Mouse (Mus musculus): ENCODE measurements at regions not wholly inside any gene's neighbourhood (a gene's known extent, or its start where the extent isn't known, plus 50 kb on each side); places are given as distances from the start of the nearest gene placed in this dataset.
A peak's percentile ranks its signal among the peaks of the same experiment; 100 is the strongest.

DNA sequence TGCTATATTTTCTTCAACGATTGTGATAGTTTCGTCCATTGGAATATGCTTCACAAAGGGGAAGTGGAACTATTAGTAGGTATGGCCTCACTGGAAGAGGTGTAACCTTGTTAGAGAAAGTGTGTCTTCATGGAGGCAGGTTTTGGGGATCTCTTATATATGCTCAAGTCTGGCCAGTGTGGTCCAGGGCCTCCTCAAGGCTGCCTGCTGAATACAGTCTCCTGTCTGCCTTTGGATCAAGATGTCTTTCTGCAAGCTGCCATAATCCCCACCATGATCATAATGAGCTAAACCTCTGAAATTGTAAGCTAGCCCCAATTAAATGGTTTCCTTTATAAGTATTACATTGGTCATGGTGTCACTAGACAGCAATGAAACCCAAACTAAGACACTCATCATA is 384.3 kb downstream of the Btbd3 start:
- DNase-seq: no peak

DNA sequence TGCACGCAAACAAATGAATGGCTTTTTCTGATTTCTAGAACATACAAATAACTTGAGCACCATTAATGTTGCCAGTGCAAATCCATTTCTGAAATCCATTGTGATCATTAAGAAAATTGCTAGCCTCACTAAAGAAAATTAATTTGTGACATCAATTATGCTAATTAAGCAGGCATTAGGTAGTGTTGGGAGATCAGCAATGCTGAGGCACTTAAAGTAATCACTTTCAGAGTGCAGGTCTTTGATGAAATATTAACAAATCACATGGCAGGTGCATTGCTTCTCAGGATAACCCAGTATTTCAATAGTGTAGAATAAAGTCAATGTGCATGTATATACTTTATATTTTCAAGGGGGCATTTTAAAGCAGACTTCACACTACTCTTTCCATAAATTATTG is 385.0 kb downstream of the Btbd3 start:
- no peak for DNase-seq

DNA sequence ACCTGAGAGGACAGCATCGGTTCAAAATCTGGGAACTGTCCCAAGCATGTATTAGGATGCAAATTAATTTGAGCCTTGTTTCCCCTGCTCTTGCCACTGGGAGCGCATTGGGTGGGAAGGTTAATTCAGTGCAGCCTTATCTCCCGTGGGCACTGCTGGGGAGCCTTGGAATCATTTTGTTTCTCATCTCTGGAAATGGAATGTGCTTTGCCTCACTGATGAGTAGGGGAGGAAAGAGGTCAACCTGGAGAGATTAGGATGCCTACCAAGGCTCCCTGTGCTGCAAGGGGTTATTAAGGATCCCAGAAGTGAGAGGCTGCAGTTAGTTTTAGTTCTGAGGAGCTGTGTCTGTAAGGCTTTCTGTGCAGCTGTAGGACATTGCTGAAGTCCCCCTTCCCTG is 392.3 kb downstream of the Btbd3 start:
- DNase-seq: no peak

DNA sequence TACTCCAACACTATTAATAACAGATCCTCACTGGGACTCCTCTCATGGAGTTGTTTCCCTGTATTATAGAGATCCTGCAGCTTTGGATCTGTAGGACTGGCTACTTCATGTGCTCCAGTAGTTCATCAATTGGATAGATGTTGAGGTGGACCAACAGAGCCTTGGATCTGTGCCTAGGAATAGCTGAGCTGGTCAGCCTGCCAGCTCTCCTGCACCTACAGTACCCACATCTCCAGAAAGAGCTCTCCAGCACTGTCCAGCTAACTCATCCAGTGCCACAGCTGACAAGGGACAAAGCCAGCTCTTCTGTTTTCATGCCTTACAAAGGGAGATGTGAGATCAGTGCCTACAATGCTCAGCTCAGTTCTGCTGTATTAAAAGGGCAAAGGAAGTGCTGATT is 403.0 kb downstream of the Btbd3 start:
- DNase-seq: no peak

DNA sequence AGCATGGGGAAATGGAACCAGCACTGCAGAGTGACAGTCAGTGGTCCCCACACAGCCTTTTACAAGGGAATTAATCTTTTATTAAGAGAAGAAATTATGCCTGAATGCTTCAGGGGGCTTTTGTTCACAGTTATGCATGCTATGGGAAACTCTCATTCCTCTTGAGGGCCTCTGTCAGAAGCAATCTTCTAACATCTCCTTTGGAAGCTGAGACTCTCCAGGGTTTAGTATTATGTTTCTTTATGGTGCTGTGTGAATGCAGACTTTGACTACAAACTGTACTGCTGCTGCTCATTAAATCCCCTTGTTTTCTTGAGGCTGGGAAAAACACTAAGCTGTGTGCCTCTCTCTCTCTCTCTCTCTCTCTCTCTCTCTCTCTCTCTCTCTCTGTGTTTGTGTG is 413.9 kb downstream of the Btbd3 start:
- no peak for DNase-seq

DNA sequence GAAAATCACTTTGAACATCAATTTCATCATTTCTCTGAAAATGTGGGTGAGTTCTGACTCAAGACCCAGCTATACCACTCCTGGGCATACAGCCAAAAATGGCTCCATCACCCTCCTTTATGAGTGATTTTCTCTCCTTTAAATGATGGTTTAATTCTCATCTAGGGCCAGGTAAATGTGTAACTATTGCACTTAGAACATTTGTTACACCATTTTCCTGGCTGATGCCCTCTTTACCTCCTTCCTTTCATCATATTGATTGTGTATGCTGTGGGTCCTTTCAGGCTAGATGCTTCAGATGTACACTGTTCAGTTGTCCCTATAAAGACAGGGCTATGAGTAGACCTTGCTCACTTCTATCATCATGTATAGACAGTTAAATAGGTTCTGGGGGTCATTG is 418.4 kb downstream of the Btbd3 start:
- no peak for DNase-seq

DNA sequence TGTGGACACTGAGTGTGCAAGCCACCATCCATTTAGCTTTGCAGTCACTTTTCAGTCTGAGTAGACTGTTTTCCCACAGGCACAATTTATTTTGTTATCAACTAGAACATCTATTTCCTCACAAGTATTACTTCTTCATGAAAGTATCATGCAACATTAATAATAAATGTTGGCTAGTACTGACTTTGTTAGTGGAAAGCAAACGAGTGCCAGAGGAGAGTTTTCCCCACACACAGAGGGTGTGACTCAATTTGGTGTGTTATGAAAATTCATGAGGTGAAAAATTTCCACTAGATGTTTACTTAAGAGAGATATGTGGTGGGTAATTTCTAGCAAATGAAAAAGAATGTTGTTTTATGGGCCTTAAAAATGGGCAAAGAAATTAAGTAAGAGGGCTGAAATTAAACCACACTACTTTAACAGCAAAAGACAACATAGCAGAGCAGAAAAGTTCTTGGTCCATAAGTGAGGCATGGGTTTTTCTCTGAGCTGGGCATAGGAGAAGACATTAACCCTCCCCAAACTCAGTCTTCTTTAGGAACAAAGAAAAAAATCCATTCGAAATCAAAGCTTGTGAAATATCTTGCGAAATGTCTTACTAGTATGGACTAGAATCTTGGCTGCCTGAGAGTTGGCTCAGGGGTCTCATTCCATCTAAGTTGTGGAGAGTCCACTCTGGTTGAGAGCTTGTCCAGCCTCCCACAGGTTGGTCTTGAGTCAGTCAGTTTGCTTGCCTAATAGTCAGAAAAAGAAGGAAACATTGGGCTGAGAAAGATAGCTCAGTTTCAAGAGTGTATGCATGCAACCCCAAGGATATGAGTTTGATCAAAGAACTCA is 419.1 kb downstream of the Btbd3 start:
- DNase-seq: no peak

DNA sequence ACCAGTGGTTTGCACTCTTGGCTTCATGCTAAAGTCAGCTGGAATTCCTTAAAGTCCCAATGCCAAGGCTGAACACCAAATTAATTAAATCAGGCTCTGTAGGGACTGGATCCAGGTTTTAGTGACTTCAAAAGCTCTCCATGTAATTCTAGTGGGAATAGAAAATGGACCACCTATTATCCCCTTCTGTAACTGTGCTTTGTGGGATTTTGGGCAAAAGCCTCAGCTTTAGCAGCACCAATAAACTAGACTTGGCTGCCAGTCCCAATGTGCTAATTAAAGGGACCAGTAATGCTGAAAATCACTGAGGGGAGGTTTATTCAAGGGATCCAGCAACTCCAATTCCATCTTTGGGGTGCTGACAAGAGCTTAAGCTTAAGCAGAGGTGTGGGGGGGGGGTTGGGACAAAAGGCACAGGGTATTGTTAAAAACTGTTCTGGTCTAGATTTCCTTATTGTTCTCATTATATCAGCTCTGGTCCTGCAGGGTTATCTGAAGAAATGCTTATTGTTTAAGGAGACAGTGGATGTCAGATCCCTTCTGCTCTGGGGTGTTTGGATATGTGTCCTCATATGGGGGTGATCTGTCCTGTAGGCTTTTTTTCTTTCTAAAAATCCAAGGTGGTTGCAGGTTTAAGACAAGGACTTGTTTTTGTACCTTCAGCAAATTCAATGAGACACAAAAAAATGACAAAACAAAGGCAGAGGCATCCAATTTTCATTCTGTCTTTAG is 431.9 kb downstream of the Btbd3 start:
- no peak for DNase-seq

DNA sequence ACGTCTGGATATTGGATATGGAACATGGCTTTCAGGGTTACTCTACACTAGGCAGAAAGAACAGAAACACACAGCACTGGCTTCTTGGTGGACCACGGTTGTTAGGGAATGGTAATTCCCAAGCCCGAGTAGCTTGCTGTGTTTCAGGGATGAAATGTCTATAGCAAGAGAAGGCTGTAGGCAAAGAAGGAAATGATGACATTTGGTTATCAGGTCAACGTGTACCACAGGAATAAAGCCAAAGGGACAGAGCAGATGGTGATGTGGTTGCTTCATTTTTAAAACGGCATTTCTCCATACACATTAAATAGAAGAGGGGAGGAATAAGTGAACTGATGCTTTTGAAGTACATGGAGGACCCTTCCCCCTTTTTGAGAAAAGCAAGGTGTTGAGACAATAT is 433.1 kb downstream of the Btbd3 start:
- no peak for DNase-seq

DNA sequence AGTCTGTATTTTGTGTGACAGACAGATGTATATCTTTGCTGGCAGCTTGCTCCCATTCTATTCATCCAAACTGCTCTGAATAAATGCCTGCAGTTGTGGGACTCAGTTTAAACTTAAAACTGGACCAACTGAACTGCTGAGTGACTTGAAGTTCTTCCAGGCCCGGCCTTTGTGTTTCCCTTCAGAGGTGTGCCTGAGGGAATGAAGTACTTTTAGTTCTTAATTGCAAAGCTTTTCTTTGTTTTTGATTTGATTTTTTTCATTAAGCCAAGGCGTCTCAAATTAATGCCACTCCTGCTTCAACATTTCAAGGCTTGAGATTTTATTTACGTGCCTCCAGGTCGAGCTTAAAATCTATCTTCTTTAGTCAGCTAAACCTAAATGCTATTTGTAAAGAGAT is 446.4 kb downstream of the Btbd3 start:
- no peak for DNase-seq

DNA sequence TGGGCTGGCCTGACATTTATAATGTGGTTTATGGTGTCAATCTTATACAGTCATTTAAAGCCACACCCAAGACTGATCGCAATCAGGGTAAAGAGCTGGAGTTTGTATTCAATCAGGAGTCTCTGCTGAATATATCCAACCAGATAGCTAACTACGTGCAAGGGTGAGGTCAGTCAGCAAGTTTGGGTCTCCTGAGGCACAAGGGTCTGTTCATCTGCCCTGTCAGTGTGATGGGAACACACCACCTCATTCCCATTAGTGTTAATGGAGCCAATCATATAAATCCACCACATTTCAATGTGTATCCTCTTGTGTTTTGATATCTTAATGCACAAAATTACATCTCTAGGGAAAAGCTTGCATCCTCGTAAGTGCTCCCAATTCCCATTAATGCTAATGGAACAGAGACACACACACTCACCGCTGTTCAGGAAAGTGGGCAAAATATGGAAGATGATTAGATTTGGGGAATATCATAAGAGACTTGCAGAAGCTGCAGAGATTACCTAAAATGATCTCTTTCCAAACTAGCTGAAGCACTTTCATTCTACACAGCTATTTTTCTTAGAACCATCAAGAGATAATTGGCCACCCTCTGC is 447.7 kb downstream of the Btbd3 start:
- DNase-seq: no peak

DNA sequence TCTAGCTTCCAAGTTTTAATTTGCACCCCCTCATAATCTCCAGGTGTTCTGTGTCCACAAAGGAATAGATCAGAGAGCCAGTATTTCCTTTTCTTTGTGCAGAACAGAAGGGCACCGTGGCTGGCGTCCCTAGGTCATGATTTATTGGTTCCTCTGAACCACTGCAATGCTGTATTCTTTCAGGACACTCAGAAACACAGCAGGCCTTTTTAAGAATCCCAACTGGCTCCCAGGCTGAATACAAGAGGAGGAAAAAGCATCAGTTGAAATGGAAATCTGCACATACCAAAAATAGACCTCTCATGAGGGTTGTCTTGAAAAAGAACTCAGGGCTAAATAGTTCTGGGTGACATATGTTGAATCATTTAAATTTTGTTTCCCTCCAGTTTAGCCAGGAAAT is 452.4 kb downstream of the Btbd3 start:
- no peak for DNase-seq

DNA sequence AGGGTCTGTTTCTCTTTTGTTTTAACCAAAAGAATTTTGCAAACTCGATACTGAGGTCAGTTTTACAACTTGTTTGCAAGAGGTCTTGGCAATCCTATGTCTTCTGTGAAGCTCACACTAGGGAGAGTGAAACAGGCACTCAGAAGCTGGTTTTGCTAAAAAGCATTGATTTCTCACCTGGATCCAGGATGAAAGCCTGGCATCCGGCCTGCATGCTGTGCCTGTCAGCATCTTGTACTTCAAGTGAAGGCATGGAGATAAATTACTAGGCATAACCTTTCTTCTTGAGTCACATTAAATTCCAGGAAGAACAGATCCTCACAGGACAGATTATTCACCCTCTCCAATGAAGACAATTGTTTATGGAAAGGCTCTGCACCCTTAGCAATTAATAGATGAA is 477.5 kb downstream of the Btbd3 start:
- DNase-seq: no peak

DNA sequence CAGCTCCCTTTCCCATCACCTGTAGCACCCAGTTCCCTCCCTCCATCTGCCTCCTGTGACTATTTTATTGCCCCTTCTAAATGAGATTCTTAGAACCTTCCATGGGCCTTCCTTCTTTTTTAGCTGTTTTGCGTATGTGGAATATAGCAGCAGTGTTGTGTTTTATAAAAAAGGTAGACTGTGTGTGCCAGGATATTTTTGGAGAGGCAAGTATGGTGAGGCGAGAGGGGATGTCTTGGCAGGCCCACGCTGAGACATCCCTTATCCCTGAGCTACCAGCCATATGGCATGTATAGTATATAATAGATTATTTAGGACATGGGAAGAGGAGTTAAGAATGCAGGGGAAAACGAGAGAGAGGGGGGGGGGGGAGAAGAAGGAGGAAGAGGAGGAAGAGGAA is 488.4 kb downstream of the Btbd3 start:
- no peak for DNase-seq

DNA sequence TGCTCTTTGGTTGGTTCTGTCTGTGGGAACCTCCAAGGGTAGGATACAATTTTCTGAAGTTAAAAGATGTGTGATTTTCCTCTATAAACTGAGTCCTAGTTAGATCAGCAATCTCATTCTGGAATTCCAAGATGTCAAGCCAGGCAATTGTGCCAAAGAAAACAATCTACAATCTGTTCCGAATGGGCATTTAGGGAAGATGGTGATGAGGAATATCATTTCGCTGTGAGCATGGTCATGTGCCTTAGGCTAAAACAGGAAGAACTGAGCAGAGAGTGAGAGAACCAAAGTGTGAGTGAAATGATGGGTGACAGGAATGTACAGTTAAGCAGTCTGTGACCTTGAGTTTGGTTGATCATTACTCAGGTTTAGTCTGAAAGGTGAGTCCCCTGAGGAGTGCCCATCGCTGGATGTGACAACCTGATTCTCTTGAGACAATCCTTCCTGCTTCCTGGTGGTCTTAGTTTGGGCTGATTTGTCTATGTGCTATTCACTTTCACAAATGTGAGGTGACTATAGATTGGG is 504.1 kb downstream of the Btbd3 start:
- DNase-seq: peak in 1 of 2 experiments; percentile 15

DNA sequence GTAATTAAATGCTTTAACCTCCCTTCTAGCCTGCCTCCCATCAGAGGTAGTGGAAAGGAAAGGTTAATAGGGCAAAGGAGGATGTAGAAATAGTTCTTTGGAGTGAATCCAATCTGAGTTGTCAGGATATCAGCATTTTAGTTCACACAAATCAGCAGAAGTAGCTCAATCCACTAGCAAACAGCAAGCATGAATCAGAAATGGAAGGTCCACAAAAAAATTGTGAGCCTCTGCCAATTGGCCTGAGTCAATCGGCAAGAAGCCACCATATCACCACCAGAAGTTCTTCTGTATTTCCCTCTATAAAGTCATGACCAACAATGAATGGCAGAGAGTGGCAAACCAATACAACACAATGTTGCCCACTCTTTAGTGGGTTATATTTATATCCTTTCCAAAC is 505.0 kb downstream of the Btbd3 start:
- DNase-seq: no peak

DNA sequence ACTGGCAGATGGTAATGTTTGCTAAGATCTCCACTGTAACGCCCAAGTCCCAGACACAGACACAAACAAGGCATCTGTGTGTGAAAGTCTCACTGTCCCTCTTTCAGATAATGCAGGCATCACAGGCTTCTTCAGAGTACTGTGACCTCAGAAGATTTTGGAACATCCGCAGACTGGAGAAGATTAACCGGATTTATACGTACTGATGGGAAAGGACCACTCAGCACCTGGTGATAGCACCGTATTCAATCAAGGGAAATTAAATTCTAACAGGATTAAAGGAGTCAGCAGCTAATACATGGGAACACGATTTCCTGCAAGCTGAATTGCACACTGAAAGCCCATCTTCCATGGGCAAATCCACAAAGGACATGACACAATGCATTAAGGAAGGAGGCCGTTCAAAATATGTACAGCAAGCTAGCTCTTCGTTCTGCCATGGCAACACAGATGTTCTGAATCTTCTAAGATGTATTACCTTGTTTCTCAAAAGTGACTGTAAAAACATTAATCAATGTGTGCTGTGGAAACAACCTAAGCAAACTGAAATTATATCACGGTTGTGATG is 510.0 kb downstream of the Btbd3 start:
- no peak for DNase-seq

DNA sequence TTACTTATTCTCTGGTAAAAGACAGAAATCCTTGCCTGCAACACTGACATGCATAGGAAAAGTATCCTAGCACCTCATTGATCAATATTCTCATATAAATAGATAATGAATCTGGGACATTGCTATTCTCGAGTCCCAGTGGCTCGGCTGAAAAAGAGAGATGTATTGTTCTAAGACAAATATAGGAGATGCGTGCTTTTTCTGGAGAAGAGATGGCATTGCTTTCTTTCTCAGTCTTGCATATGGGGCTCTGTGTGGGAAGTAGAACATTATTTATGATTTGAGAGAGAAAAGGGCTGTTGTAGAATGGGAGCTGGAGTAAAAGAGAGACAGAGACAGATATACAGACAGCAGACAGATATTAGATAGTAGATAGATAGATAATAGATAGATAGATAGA is 527.4 kb downstream of the Btbd3 start:
- DNase-seq: no peak

DNA sequence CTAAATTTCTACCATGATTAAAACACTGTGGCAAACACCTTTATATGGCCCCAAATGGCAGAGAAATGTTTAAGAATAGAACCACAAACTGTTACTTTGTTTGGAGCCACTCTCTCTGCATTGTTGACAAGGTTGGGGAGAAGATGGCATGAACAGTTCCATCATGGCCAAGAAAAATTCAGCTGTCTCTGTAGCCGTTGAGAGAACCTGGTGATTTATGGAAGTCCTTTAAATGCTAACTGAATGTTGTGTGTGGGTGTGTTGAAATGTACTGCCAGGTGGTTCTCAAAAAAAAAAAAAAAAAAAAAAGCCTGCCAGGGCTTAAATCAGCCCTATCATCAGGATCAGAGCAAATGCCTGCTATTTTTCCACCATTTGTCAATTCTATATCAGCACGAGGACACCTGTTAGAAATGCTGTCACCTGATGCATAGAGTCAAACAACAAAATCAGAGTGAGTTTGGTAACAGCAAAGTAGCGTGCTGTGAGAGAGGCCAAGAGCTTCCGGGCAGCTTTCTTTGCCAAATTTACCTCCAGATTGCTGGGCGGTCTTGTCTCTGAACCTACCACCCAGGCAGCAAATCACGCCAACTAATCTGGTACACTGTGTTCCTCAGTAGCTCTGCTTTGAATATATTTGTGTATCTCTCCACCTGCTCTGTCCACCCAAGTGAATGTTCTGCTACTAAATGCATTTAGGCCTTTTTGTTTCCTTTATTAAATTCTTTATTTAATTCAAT is 536.5 kb downstream of the Btbd3 start:
- DNase-seq: no peak

DNA sequence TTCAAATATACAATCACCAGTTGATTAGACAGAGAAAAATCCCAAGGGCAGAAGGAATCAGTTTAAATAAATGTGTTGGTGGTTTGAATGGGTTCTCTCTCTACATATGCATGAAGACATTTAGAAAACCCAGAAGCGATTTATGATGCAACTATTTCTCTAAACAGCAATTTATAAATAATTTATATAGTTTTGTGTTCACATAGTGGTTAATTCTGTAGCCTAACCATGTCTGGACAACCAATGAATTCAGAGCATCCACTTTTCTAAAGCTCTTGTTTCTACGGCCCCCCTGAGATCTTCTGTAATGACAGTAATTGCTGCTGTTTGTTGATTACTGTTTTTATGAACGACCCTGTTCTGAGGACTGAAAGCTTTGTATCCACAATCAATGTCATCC is 549.8 kb downstream of the Btbd3 start:
- no peak for DNase-seq

DNA sequence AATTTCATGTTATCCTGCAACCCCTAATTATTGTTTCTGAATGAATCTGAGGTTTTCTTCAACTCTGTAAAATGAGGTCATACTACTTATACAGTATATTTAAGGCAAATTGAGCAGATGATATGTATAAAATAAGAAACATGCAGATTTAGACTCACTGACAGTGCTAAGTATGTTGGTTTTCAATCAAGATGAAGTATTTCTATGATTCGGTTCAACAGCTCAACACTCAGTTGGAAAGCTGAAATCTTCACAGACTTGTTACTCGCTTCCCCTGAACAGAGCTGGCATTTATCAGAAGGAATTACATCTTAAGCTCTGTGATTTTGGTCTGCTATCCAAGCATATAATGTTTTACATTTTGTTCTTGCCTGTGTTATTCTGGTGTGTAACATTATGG is 553.4 kb downstream of the Btbd3 start:
- no peak for DNase-seq

DNA sequence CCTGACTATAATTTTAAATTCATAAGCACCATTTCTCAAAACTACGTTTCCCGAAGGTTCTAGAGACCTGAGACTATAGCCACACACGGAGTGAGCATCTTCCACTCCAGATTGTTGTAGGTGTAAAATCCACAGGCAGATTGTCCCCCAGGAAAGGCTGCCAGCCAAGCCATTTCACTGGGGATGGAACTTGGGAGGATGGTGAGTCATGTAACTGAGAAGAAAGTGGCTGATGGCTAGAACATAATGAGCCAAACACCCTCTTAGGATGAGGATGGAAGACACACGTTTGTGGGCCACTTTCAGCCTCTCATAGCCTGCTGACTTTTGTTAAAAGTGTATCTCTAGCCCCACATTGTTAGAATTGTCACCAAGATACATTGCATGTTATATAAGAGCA is 564.1 kb downstream of the Btbd3 start:
- no peak for DNase-seq

DNA sequence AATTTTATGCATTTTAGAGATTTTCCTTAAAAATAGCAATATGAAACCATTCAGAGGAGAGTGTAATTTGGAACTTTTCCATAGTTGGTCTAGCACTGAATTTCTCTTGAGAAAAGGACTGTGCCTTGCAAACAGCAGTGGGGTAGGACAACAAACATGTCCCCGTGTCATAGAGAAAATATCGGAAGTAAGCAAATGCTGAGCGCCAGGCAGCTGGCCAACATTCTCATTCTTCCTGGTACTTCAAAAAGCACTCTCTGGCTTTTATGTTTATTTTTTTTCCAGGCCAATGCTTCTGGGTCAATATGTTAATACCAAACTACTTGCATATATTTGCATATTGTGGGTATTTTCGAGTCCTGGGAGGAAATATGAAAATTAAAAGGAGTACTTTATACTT is 568.5 kb downstream of the Btbd3 start:
- peak; percentile 37 to 61 for DNase-seq
